Mouse (Mus musculus) G1E (cell line): ENCODE measurements around the gene Spata25.

Source experiments
- CTCF ChIP-seq: IDR thresholded peaks from 2 replicates; pipeline ENCODE4 v1.5.1; 2012; ENCODE audit warnings: low read depth, low read length, inconsistent platforms, mixed read lengths
- GATA1 ChIP-seq: IDR thresholded peaks from 2 replicates; pipeline ENCODE4 v1.6.1; 2012; ENCODE audit warnings: borderline replicate concordance, low read length, inconsistent platforms, mixed read lengths
- TAL1 ChIP-seq: conservative IDR thresholded peaks from 2 replicates; pipeline ENCODE4 v1.6.1; 2012; ENCODE audit warnings: low read depth, low read length, inconsistent platforms, mixed read lengths

DNA sequence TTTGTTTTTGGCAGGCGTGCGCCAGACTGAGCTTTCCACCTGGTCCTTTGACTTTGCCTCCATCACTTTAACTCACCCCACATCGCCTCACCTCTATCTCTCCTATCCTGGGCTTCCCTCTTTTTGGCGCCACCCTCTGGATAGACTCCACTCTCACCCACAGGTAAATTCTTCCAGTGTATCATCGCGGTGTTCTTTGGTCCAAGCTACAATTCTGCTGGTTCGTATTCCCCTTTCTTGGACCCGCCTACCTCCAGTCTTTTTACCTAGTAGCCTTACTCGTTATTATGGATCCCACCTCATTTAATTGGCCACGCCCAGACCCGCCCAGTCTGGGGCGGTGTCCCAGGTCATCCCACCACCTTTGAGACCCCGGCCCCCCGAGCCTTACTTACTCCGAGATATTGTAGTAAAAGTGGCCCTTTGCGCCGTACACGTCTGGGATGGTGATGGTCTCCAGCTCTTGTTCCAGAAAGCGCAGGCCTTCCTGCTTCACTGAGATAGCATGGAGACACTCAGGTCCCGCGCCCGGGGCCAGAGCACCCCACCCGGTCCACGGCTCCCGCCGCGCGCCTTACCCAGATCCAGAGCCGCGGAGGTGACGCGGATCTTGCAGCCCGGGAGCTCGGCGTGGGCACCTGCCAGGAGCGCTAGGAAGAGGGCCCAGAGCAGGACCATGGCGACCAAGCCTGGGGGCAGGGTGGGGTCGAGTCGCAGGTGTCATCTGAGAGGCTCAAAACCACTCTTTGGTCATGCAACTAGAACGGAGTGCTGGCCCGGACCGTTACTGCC lies 28.2 kb upstream of the Spata25 start:
- TF ChIP-seq CTCF = no peak
- no peak for TF ChIP-seq TAL1
- TF ChIP-seq GATA1 = no peak
